ENCODE assay signal across 16 mouse cellular contexts in the genomic region with DNA sequence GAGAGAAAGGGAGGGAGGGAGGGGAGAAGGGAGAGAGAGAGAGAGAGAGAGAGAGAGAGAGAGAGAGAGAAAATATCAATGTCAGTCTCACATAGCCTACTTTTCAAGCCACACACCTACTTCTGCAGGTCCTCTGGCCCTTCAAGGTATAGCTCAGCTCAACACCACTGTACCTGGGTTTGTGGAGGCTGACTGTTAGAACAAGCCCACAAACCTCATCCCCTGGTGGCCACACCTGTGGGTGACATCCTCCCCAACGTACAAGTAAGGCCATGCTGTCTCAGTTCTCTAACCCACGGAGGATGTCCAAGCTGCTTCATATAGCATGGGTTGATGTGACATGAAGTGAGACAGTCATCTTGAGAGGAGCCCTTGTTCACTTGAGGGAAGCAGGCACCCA. TPM values are rescaled to one million over a fixed set of nuclear protein-coding genes. Genes with fewer than 3 reads are reported as not detected.
DNase-seq lines count a peak whose midpoint lies in the region; ATAC-seq and TF ChIP-seq lines count a peak whose summit lies in the region.
"Had no signal": no experiment of that assay in that cellular context is flagged by ENCODE, and none has a peak within 500 bp of the region (broad histone marks: within the 10 kb centered on the region; RNA-seq: fewer than 3 reads in every experiment).

No protein-coding gene starts in this region.

- H3K4me2 ChIP-seq in liver, embryonic 14.5 days (ENCODE audit: low read depth) = no peak overlapping the region
- H3K4me2 ChIP-seq in liver, embryonic 12.5 days = no peak overlapping the region
- H3K4me2 ChIP-seq in stomach, postnatal 0 days (replicated peaks; ENCODE audit: low read depth) = no peak overlapping the region
- H3K4me2 ChIP-seq in midbrain, embryonic 16.5 days (ENCODE audit: low read length) = no peak overlapping the region
- H3K4me2 ChIP-seq: heart, embryonic 15.5 days; hindbrain, embryonic 13.5 days; liver, embryonic 15.5 days had no signal

- H3K9me3 ChIP-seq in liver, embryonic 14.5 days (ENCODE audit: control insufficient read depth, low read length) = no peaks in the 10 kb centered on the region
- H3K9me3 ChIP-seq in liver, embryonic 12.5 days (replicated peaks) = no peaks in the 10 kb centered on the region
- no peaks in the 10 kb centered on the region for H3K9me3 ChIP-seq in stomach, postnatal 0 days (ENCODE audit: control insufficient read depth, low read length)
- no peaks in the 10 kb centered on the region for H3K9me3 ChIP-seq in midbrain, embryonic 16.5 days (replicated peaks; ENCODE audit: control insufficient read depth, low read length, poor library complexity, severe bottlenecking)
- H3K9me3 ChIP-seq: heart, embryonic 15.5 days; hindbrain, embryonic 13.5 days; liver, embryonic 15.5 days had no signal

- DNase-seq in liver, embryonic 14.5 days (ENCODE audit: low read depth in 3 of 3, low spot score in 3 of 3) = no peak
- DNase-seq in CD4-positive, CD25-positive, alpha-beta regulatory T cell, adult 2 months (ENCODE audit: low read depth, low spot score) = peak; percentile 76
- no peak for DNase-seq in stomach, postnatal 0 days (ENCODE audit: low spot score)
- no peak for DNase-seq in heart, postnatal 10 days
- DNase-seq: adrenal gland, postnatal 10 days; cerebellum, adult 9-11 months; layer of hippocampus, adult 9-11 months; left cerebral cortex, postnatal 4 days; right cerebral cortex, adult 18-20 months had no signal

- TF ChIP-seq EP300 in liver, embryonic 14.5 days (IDR thresholded peaks at IDR 0.05; ENCODE audit: low read depth) = no peak
- no peak for TF ChIP-seq EP300 in stomach, postnatal 0 days (optimal IDR thresholded peaks at IDR 0.05)

- intact Hi-C loops in heart, postnatal 10 days (cut with DNase I) = no loop called here

- 0 out of 2 replicates have a peak, but pooled peaks have one; percentile 10 for TF ChIP-seq CTCF in liver, embryonic 14.5 days (IDR thresholded peaks at IDR 0.05; ENCODE audit: low read depth)
- TF ChIP-seq CTCF in bone marrow, adult 2 months (IDR thresholded peaks at IDR 0.05; ENCODE audit: control insufficient read depth, insufficient read depth, low read length) = peak; percentile 41; the same call in 1 of the 2 replicates
- TF ChIP-seq CTCF in stomach, postnatal 0 days (IDR thresholded peaks at IDR 0.05; ENCODE audit: low read depth) = peak; percentile 28; the same call in 1 of the 2 replicates

- H3K4me1 ChIP-seq in liver, embryonic 14.5 days (replicated peaks; ENCODE audit: control insufficient read depth in 2 of 2, insufficient read depth in 2 of 2, low read length in 1 of 2) = peaks cover 10 to 22% of the 10 kb centered on the region in 2 experiments
- peaks cover 31% of the 10 kb centered on the region for H3K4me1 ChIP-seq in liver, embryonic 12.5 days
- H3K4me1 ChIP-seq in bone marrow, adult 2 months (ENCODE audit: control insufficient read depth, insufficient read depth, low read length) = peaks cover 9% of the 10 kb centered on the region
- H3K4me1 ChIP-seq in stomach, postnatal 0 days (replicated peaks; ENCODE audit: control insufficient read depth, insufficient read depth) = peaks cover 7% of the 10 kb centered on the region
- no peaks in the 10 kb centered on the region for H3K4me1 ChIP-seq in midbrain, embryonic 16.5 days (ENCODE audit: control insufficient read depth, insufficient read depth, low read length)
- H3K4me1 ChIP-seq: hindbrain, embryonic 13.5 days had no signal

- H3K9ac ChIP-seq in liver, embryonic 14.5 days (replicated peaks) = no peak overlapping the region
- H3K9ac ChIP-seq in liver, embryonic 12.5 days = no peak overlapping the region
- H3K9ac ChIP-seq in stomach, postnatal 0 days (ENCODE audit: low read length) = no peak overlapping the region
- H3K9ac ChIP-seq in midbrain, embryonic 16.5 days (ENCODE audit: low read depth, low read length) = no peak overlapping the region
- H3K9ac ChIP-seq: heart, embryonic 15.5 days; hindbrain, embryonic 13.5 days; liver, embryonic 15.5 days had no signal

- no peak for ATAC-seq in liver, embryonic 14.5 days (ENCODE audit: insufficient read depth)
- no peak for ATAC-seq in liver, embryonic 12.5 days
- ATAC-seq in stomach, postnatal 0 days (ENCODE audit: low FRiP score, low TSS enrichment) = no peak
- no peak for ATAC-seq in midbrain, embryonic 16.5 days

- H3K4me3 ChIP-seq in liver, embryonic 14.5 days (ENCODE audit: insufficient read depth in 1 of 2, low read depth in 2 of 2, low read length in 2 of 2) = no peak overlapping the region
- H3K4me3 ChIP-seq in liver, embryonic 12.5 days = no peak overlapping the region
- no peak overlapping the region for H3K4me3 ChIP-seq in bone marrow, adult 2 months (replicated peaks; ENCODE audit: control insufficient read depth, low read depth, low read length)
- H3K4me3 ChIP-seq in stomach, postnatal 0 days (ENCODE audit: low read depth, low read length) = no peak overlapping the region
- no peak overlapping the region for H3K4me3 ChIP-seq in midbrain, embryonic 16.5 days (ENCODE audit: low read depth, low read length)
- H3K4me3 ChIP-seq: erythroblast, embryonic 14.5 days; heart, embryonic 15.5 days; hindbrain, embryonic 13.5 days; liver, embryonic 15.5 days had no signal

- WGBS in liver, embryonic 14.5 days (ENCODE audit: insufficient replicate concordance) = 50% methylated on average over 2 of the region's 2 CpGs
- WGBS in liver, embryonic 12.5 days (ENCODE audit: insufficient replicate concordance) = 58% methylated on average over 2 of the region's 2 CpGs
- 29% methylated on average over 2 of the region's 2 CpGs for WGBS in bone marrow, adult 2 months
- 68% methylated on average over 2 of the region's 2 CpGs for WGBS in stomach, postnatal 0 days
- 71% methylated on average over 2 of the region's 2 CpGs for WGBS in midbrain, embryonic 16.5 days

- H3K27ac ChIP-seq in liver, embryonic 14.5 days = no peak overlapping the region
- no peak overlapping the region for H3K27ac ChIP-seq in liver, embryonic 12.5 days
- H3K27ac ChIP-seq in bone marrow, adult 2 months (ENCODE audit: control insufficient read depth, insufficient read depth, low read depth, low read length, poor library complexity) = no peak overlapping the region
- H3K27ac ChIP-seq in stomach, postnatal 0 days (replicated peaks) = no peak overlapping the region
- no peak overlapping the region for H3K27ac ChIP-seq in midbrain, embryonic 16.5 days (ENCODE audit: low read length)
- H3K27ac ChIP-seq: heart, embryonic 15.5 days; hindbrain, embryonic 13.5 days; liver, embryonic 15.5 days had no signal

- TF ChIP-seq POLR2A in bone marrow, adult 2 months (IDR thresholded peaks at IDR 0.05; ENCODE audit: borderline replicate concordance, control insufficient read depth, low read depth, low read length) = no peak

- no peaks in the 10 kb centered on the region for H3K27me3 ChIP-seq in liver, embryonic 14.5 days (ENCODE audit: control insufficient read depth, insufficient read depth, low read length)
- no peaks in the 10 kb centered on the region for H3K27me3 ChIP-seq in liver, embryonic 12.5 days (replicated peaks)
- no peaks in the 10 kb centered on the region for H3K27me3 ChIP-seq in stomach, postnatal 0 days (ENCODE audit: control insufficient read depth, insufficient read depth, low read length)
- no peaks in the 10 kb centered on the region for H3K27me3 ChIP-seq in midbrain, embryonic 16.5 days (ENCODE audit: control insufficient read depth, insufficient read depth, low read depth, low read length)
- H3K27me3 ChIP-seq: heart, embryonic 15.5 days; hindbrain, embryonic 13.5 days; liver, embryonic 15.5 days had no signal

- H3K36me3 ChIP-seq in liver, embryonic 14.5 days (replicated peaks; ENCODE audit: control insufficient read depth, insufficient read depth, low read depth) = no peaks in the 10 kb centered on the region
- H3K36me3 ChIP-seq in liver, embryonic 12.5 days = no peaks in the 10 kb centered on the region
- H3K36me3 ChIP-seq in stomach, postnatal 0 days (ENCODE audit: control insufficient read depth, insufficient read depth, low read length) = no peaks in the 10 kb centered on the region
- H3K36me3 ChIP-seq in midbrain, embryonic 16.5 days (ENCODE audit: control insufficient read depth, insufficient read depth, low read length) = no peaks in the 10 kb centered on the region
- H3K36me3 ChIP-seq: heart, embryonic 15.5 days; hindbrain, embryonic 13.5 days; liver, embryonic 15.5 days had no signal

RNA-seq across cellular contexts. Expression of a gene that starts 35.2 kb away (rescaled TPM):
- 14.2 and 21.9 TPM in 2 replicates for polyA plus RNA-seq in liver, embryonic 14.5 days (2012; rRNA removed)
- polyA plus RNA-seq in liver, embryonic 14.5 days (2014; fragmentation: Nextera tagmentation; extraction: Ambion mirVana) = 21.3 and 23.1 TPM in 2 replicates
- 32.5 and 34.2 TPM in 2 replicates for polyA plus RNA-seq in liver, embryonic 12.5 days (2016; fragmentation: Nextera tagmentation; extraction: Ambion mirVana)
- polyA plus RNA-seq in bone marrow, adult 2 months (2011; ENCODE audit: insufficient read depth, insufficient read length, low replicate concordance, missing spikeins) = 264 and 399 TPM in 2 replicates
- 27.9 and 32.9 TPM in 2 replicates for polyA plus RNA-seq in stomach, postnatal 0 days (2015; fragmentation: Nextera tagmentation; extraction: Ambion mirVana)
- polyA plus RNA-seq in midbrain, embryonic 16.5 days (2015; fragmentation: Nextera tagmentation; extraction: Ambion mirVana) = 9.5 and 11.2 TPM in 2 replicates
- 100 to 1,000 TPM; 206 to 221 TPM for total RNA-seq in heart, postnatal 10 days (2021)

RNA-seq across cellular contexts. Expression of a gene that starts 51.6 kb away (rescaled TPM):
- polyA plus RNA-seq in liver, embryonic 14.5 days (2012; rRNA removed) = 121 and 142 TPM in 2 replicates
- polyA plus RNA-seq in liver, embryonic 14.5 days (2014; fragmentation: Nextera tagmentation; extraction: Ambion mirVana) = 199 and 218 TPM in 2 replicates
- 239 and 249 TPM in 2 replicates for polyA plus RNA-seq in liver, embryonic 12.5 days (2016; fragmentation: Nextera tagmentation; extraction: Ambion mirVana)
- 172 and 288 TPM in 2 replicates for polyA plus RNA-seq in bone marrow, adult 2 months (2011; ENCODE audit: insufficient read depth, insufficient read length, low replicate concordance, missing spikeins)
- 172 and 176 TPM in 2 replicates for polyA plus RNA-seq in stomach, postnatal 0 days (2015; fragmentation: Nextera tagmentation; extraction: Ambion mirVana)
- 187 and 190 TPM in 2 replicates for polyA plus RNA-seq in midbrain, embryonic 16.5 days (2015; fragmentation: Nextera tagmentation; extraction: Ambion mirVana)
- total RNA-seq in heart, postnatal 10 days (2021) = 100 to 1,000 TPM; 200 to 221 TPM
